Mouse (Mus musculus): ENCODE results near the gene Tpte.
"Not testable (repeated sequence)": the region's sequence is repeated elsewhere in the genome, so short reads cannot be mapped to it uniquely, and the experiment has no call there.

The Tpte gene

DNA sequence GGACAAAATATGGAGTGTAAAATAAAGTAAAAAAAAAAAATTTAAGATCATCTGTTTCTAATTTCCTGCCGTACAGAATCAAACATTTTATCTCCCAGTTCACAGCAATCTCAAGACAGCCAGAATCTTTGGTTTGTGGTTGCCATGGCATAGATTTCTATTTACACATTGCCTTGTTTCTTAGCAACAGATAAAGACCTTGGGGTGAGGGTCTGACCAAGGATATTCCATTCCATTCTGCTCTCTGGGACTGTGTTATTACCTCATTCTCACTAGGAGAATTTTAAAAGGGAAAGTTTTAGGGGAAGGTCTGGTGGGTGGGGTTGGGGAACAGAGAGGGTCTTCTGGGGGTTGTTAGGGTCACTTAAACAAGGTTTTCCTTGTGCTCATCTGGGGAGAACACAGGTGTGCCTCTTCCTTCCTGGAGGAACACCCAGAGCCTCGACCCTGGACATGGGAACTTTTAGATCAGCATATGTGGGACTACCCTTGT lies at the start of gene Tpte:
Tpte (plus strand) TSS at position 443 of the 493 bp plus-strand sequence.
- DNase-seq (ENCODE audit: low read depth, low spot score), result no peak

DNA sequence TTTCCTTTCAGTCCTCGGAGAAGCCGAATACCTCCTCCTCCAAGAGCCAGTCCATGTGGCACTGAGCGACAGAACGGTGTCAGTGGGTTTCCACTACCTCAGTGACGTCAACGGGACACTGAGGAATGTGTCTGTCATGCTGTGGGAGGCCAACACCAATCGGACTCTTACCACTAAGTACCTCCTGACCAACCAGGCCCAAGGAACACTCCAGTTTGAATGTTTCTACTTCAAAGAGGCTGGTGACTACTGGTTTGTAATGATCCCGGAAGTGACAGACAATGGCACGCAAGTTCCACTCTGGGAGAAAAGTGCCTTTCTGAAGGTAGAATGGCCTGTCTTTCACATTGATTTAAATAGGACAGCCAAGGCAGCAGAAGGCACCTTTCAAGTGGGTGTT lies 40.3 kb upstream of the Tpte start:
- no peak for DNase-seq (ENCODE audit: low read depth, low spot score)

DNA sequence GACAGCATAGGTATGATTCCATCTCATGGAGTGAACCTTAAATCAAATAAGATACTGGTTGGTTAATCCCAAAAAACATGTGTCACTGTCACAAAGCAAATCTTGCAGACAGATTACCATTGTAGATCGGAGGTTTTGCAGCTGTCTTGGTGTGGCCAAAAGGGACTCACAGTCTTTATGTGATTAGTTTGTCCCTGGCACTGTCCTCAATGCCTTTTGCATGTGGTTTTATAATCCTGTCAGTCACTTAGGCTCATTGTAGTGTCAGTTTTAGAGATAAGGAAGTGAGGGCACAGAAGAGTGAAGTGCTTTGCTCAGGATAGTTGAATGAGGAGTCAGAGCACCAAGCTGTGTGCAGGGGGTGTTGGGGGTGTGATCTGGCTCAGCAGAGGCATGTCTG lies 37.6 kb upstream of the Tpte start:
- no peak for DNase-seq (ENCODE audit: low read depth, low spot score)

DNA sequence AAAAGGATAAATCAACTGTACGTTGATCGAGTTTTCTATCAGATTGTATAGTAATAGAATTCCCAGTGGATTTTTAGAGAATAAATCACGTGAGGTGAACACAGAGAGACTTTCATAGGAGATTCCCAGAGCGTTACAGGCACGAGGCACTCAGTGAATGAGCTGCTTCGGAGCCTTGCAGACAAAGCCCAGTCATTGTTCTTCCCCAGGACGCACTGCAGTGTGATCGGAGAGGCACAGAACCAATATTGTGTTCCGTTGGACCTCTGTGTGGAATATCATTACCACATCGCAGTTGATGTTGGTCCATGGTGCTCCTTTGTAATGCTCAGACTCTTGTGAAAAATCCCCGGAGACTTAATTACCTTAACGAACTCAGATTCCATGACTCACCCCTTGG lies 35.3 kb upstream of the Tpte start:
- no peak for DNase-seq (ENCODE audit: low read depth, low spot score)

DNA sequence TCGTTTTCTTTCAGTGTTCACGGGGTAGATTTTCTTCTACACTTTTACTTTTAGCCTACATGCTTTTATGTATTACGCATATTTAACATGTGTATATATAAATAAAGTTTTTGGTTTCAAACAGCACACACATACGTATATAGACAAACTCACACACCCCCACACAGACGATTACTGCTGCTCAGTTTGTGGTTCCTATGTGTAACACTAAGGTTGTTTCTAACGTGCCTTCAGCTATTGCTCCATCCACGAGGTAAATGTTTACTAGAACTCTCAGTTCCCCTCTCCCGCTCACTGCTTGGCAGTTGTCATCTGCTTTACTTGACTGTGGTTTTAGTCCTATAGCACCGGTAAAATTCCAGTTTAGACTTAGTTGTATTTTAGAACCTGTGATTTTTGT lies 34.2 kb upstream of the Tpte start:
- no peak for DNase-seq (ENCODE audit: low read depth, low spot score)

DNA sequence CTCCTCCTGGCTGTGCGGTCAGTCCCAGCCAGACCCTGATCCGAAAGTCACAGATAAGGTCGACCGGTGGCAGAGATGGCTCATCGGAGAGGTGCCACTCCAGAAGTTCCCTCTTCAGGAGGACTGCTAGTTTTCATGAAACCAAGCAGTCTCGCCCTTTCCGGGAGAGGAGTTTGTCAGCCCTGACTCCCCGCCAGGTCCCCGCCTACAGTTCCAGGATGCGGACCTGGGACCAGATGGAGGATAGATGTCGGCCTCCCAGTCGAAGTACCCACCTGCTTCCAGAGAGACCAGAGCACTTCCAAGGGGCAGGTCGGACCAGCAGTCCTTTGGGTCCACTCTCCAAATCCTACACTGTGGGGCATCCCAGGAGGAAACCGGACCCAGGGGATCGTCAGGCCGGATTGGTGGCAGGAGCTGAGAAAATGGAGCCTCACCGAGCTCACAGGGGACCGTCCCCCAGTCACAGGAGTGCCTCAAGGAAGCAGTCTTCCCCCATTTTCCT lies 24.2 kb upstream of the Tpte start:
- DNase-seq (ENCODE audit: low read depth, low spot score), result no peak

DNA sequence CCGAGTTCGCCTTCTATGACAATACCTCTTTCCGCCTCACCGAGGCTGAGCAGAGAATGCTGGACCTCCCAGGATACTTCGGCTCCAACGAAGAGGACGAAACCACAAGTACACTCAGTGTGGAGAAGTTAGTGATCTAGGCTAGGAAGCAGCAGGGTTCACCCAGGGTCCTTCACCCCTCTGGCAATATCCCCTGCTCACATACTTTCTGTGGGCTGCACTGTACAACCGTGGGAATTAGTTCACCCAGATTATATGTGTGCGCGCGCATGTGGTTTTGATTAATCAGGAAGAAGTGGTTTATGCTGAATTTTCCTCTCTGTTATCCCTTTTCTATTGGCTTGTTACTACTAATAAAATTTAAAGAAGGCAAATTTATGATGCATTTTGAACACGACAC lies 23.7 kb upstream of the Tpte start:
- DNase-seq (ENCODE audit: low read depth, low spot score), result no peak

DNA sequence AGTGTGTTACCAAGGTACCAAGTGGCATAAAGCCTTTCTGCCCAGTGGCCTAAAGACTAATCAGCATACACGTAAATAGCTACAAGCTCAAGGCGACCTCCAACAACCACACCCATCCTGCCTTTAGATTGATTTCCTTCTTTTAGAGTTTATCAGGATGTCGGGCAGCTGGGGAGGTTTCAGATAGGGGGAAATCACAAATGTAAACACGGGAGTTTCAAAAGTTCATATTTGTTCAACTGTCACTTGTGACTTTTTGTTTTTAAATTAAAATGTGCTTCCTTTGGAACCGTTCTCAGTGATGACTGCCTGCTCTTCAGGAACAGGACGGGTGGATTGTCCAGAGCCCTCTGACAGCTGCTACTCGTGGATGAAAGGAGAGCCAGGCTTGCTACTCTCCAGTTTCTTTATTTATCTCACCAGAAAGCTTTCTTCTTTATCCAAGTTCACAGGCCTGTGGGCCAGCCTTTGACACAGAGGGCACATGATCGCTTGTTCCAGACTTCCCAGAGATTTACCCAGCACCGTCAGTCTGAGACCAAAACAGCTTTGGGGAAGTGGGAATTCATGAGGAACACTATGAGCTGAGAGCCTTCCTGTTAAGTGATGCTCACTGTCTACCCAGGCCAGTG lies 23.0 kb upstream of the Tpte start:
- DNase-seq (ENCODE audit: low read depth, low spot score), result no peak

DNA sequence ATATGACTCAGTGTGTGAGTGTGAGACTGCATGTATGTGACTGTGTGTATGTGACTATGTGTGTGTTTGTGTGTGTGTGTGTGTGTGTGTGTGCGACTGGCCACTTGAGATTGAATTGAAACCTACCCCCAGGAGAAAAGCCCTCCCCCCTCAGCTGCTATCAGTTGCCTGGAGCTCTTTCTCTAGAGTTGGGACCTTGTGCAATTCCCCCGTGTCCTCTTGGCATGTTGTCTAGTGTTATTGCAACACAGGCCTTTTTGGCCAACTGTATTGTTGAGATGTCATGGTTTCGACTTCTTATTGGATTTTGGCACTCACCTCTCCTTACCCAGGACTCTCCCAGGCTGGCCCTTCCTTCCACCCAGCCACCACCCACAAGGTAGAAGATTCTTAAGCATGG lies 21.0 kb upstream of the Tpte start:
- no peak for DNase-seq (ENCODE audit: low read depth, low spot score)

DNA sequence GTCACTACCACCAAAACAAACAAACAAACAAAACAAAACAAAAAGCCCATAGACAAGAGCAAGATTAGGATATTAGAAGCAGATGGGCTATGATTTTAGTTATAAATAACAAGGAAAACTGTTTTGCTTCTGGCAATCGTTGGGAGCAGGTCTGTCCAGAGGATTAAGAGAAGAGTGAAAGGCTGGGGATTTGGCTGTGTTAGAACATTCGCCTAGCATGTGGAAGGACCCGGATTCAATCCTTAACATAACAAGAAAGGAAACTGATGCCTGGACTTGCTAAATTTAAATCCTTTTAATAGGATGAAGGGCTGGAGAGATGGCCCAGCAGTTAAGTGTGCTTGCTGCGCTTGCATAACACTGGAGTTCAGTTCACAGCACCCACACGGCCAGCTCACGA lies 18.9 kb upstream of the Tpte start:
- no peak for DNase-seq (ENCODE audit: low read depth, low spot score)

DNA sequence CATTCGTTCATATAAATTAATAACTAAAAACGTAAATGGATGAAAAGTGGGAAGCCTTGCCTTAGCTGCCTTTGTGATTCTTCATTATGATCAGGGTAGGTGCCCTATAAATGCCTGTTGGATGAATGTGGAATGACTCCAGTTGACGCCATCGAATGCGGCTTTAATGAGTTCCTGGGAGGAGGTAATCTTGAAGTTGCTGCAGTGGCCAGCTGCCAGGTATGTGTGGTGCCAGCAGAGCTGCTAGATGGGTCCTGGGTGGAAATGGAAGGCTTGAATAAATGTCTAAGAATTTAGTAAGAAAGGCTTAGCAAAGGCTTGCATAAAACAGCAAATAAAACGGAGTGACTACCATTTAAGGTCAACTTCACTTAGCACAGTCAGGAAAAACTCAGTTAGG lies 18.5 kb upstream of the Tpte start:
- DNase-seq (ENCODE audit: low read depth, low spot score), result no peak

DNA sequence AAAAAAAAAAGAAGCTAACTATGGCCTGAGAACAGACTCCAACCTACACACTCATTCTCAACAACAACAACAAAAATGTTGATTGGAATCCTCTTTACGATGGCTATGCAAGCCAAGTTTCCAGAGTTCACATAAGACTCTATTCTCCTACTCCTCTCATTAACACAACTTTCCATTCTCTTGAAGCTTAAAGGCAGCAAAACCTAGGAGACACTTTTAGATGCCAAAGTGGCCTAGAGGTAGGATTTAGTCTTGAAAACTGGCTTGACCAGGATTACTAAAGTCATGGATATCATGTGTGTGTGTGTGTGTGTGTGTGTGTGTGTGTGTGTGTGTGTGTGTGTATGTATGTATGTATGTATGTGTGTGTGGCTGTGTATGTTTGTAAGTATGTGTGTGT lies 18.0 kb upstream of the Tpte start:
- no peak for DNase-seq (ENCODE audit: low read depth, low spot score)

DNA sequence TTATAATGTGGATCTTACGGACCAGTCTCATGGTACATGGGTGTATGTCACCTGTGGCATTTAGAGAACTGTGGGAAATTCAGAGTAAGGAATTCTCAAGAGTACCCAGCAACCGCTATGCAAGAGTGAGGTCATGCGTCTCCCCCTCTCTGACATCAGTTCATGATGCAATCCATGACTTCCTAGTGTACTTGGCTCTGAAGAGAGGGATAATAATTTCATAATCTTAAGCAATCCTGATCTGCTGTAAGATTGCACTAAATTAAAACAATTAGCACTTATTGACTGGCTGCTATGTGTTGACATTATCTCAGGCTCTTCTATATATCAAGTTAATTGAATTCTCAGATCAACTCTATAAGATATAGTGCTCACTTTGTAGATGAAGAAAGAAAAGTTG lies 16.4 kb upstream of the Tpte start:
- DNase-seq (ENCODE audit: low read depth, low spot score), result no peak

DNA sequence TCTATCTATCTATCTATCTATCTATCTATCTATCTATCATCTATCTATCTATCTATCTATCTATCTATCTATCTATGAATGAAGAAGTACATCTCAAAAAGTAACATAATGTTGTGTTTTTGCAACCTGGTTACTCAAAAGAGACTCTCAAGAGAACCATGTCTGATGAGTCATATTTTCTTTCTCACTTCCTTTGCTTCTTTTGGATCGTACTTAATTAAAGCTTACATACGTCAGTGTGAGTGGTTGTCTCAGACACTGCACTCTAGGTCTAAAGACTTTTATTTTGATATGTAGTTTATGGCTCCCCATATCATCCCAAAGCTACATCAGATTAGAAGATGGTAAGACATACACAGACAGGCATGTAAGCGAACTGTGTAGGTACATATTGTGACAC lies 10.1 kb upstream of the Tpte start:
- DNase-seq (ENCODE audit: low read depth, low spot score), result no peak

DNA sequence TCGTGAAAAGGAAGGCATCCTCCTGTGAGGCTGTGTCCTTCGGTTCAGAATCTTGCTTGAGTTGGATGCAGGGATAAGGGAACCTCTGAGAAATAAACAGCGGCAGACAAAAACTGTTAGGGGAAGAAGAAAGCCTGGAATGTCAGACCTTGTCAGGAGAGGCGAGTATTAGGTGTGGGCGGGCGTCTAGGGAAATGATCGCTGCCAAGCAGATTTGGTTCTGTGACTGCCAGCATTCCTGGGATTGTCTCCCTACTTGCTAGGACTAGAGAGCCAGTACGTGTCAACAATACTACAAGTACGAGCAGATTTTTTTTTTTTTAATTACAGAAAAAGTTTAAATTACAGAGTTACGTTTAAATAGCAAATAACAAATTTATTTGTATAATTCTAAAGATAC lies 8.6 kb upstream of the Tpte start:
- DNase-seq (ENCODE audit: low read depth, low spot score), result no peak

DNA sequence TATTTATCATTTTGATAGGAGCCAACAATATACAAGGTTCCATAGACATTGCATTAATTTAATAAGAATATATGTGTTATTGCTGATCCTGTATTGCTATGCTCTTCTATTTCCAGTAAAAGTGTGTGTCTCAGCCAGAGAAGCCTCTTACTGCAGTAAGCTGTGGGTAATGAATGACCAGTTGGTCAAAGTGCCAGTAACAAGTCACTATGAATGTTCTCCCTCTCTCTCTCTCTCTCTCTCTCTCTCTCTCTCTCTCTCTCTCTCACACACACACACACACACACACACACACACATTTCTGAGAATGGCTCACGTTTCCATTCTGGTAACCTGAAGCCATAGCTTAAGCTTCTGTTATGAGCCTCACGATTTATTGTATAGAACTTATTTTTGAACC lies 19.1 kb downstream of the Tpte start:
- DNase-seq (ENCODE audit: low read depth, low spot score), result no peak

DNA sequence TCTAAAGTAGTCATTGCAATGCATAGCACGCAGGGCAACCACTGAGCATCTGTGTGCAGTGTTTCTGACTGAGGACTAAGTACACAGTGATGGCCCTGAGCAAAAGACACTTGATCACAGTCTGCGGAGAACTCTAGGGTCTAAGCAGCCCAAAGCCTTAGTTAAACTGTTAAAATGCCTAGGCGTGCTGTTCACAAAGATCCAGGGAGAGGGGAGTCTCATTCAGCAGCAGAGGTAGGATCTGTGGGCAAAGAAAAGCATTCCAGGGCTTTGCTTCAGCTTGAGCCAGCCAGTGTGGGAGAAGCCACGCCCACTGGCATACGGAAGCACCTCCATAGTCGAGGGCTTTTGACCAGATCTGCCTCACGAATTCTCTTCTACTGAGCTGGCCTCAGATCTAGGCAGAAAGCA lies 19.7 kb downstream of the Tpte start:
- peak; percentile 23 for DNase-seq (ENCODE audit: low read depth, low spot score)

DNA sequence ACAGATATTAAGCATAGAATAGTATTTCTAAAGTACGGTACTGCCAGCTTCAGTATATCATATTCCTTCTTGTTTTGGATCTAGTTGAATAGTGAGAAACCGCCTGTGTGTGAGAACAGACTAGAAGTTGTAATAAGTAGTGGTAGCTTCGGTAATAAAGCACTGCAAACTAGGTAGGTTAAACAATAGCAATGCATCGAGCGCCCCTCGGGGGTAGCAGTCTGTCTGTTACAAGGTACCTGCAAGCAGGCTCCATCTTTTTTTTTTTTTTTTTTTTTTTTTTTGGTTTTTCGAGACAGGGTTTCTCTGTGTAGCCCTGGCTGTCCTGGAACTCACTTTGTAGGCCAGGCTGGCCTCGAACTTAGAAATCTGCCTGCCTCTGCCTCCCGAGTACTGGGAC lies 20.8 kb downstream of the Tpte start:
- DNase-seq (ENCODE audit: low read depth, low spot score), result not testable (repeated sequence)

DNA sequence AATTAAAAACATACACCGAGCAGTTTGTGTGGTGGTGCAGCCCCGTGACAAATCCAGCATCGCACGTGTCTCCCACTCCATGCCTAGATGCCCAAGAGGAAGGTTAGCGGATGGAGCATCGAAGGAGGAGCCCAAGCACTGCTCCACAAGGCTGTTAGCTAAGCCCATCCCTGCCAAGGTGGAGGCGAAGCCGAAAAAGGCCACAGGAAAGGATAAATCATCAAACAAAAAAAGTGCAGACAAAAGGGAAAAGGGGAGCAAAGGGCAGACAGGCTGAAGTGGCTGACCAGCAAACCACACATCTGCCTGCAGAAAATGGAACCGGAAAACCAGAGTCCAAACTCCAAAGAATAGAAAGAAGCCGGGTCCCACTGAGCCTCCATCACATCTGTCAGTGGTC lies 23.8 kb downstream of the Tpte start:
- DNase-seq (ENCODE audit: low read depth, low spot score), result no peak

DNA sequence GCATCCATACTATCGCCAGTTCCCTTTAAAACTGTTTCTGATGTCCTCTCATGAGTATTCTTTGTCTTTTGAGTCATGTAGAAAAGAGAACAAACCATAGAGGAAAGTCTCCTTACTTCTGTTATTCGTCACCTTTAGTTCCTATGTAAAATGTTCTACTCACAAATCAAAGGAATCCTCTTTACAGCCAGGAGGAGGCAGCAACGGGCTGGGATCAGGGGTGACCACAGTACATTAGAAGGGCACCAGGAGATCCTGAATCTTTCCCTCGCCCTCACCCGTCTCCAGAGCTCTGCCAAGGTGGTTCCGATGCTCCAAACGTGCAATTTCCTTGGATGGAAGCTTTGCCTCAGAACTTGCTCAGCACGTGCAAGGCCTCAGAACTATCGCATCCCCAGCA lies 28.2 kb downstream of the Tpte start:
- DNase-seq (ENCODE audit: low read depth, low spot score), result no peak

DNA sequence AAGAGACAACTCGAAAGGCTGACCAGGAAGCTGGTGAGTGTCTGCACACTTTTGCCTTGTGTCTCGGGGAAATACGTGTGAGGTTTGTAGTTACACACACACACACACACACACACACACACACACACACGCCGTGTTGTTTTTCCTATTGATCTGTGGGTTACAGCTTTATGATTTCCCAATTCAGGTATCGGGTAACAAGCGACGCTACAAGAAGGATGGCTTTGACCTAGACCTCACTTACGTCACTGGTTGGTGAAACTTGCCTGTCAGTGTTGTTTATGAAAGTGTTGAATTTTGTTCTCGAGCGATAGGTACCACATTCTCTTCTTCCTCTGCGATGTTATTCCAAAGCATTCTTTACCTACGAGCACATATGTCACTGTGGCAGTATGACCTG lies 52.2 kb downstream of the Tpte start:
- DNase-seq (ENCODE audit: low read depth, low spot score), result no peak

DNA sequence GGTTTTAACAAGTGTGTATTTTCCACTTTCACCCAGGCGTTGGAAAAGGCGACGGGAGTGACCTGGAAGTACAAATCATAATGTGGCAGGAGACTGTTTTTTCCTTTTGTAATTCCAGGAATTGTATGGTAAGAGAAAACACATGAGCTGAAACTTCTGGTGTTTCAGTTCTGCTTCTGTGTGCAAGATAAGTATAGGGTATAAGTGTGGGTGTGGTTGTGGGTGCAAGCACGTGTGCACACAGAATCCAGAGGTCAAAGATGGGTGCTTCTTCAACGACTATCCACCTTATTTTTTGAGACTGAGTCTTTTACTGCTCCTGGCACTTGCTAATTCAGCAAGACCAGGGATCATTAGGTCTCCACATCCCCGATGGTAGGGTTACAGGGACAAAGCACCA lies 76.1 kb downstream of the Tpte start:
- DNase-seq (ENCODE audit: low read depth, low spot score), result no peak

DNA sequence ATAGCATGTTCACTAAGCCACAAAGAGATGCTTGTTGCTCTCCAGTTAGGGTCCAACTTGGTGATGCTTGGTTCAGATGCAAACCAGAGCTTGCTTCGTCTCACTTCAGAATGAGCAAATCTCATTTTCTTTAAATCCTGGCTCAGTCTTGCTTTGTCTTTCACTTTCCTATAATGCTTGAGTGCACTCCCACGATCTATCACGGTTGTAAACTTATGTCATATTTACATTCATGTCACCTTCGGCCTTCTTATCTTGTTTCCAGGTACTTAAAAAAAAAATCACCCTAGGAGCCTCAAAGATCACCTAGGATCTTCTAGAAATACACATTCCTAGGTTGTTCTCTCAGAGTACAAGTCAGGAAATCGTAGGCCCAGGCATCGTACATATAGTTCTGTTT lies 76.6 kb downstream of the Tpte start:
- DNase-seq (ENCODE audit: low read depth, low spot score), result no peak

DNA sequence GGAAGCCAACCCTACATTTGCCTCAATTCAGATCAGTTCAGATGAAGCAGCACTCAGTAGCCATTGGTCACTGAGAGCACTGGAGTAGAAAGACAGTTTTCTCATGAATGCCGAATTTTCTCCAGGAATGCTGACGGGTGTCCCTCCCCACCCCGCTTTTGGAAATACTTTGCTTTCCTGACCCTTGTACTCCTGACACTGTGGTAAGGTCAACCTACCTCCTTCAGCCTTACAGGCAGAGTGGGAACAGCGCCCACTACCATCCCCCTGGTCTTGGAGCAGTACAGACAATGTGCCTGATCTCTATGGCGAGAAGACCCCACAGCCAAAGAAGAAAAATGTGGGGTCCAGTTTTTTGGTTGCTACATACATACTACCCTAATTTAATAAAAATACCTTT lies 93.1 kb downstream of the Tpte start:
- DNase-seq (ENCODE audit: low read depth, low spot score), result no peak

All from forelimb bud, embryonic 11.5 days (tissue).